Mouse (Mus musculus) C2C12 (cell line): Measurements from ENCODE around the gene Adora2b.

ENCODE experiments used
- CTCF ChIP-seq: IDR thresholded peaks from one replicate; pipeline ENCODE4 v1.5.1; 2011; ENCODE audit not compliant: control insufficient read depth, insufficient read depth, insufficient read length
- USF1 ChIP-seq: IDR thresholded peaks from one replicate; pipeline ENCODE4 v1.6.1; 2011; ENCODE audit warnings: low read depth, mild to moderate bottlenecking, control low read depth, moderate library complexity

GRCm38 (mm10) chr11:62209111-62209510 lies 39.7 kb upstream of the Adora2b start:
- TF ChIP-seq CTCF (no peak), USF1 (no peak)
